Mouse (Mus musculus): ENCODE measurements around the gene Cend1.

DNA sequence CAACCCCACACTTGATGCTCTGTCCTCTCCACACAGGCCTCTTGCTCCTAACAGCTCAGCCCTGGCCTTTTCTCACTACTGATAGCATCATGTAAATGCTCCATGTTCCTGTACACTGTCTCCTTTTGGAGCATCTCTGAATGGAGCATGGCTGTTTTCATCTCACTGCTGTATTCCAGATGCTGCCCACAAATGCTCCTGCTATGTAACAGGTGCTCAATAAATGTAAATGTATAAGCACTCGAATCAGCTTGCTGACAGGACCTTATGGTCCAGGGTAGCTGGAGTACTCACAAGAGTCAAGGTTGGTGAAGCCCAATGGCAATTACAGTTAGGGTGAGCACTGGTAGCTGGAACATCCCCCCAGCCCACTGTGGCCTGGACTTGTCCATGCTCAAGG lies 41.9 kb upstream of the Cend1 start:
- no peak for TF ChIP-seq POLR2A (IDR thresholded peaks at IDR 0.05; ENCODE audit: insufficient read depth, low read length)
- TF ChIP-seq CTCF (IDR thresholded peaks at IDR 0.05; ENCODE audit: low read depth, low read length), result no peak

All from ES-Bruce4 (cell line).